Mouse (Mus musculus): ENCODE measurements around the gene Slc4a4. TPM values are rescaled to one million over a fixed set of nuclear protein-coding genes. Genes with fewer than 3 reads are reported as not detected.

The Slc4a4 gene
- total and polyA plus RNA-seq, 2 experiments from 2014 or later: 4.4 to 10.6 TPM

DNA sequence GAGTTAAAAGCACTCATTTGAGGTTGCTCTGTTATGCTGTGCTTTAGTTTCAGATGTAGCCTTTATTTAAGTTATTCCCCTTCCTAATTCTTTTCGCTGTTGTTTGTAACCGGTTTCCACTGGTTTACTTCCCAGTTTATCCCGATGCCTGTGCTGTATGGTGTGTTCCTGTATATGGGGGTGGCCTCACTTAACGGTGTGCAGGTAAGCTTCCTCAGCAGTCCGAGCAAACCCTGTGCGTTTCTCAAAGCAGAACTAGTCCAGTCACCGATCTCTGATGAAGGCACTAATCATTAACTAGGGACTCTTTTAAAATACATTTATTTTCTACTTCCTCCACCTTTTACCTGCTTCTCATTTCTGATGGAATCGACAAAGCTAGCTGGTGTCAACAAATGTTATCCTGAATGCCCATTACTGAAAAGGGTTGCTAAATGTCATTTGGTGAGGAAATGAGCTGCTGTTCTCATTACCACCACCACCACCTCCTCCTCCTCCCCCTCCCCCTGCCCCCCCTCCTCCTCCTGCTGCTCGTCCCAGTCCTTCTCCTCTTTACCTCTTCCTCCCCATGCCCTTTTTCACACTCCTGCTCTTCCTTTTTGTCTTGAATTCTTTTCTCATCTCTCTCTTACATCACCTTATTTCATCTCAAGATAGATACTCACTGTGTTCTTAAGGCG is 336.6 kb downstream of the Slc4a4 start:
- 52% methylated on average over 10 of the region's 10 CpGs for WGBS
- Histone ChIP-seq H3K36me3 (replicated peaks; ENCODE audit: control insufficient read depth, insufficient read depth, low read length) (peaks cover 10% of the 10 kb centered on the region), H3K4me2 (ENCODE audit: low read depth, low read length) (no peak overlapping the region), H3K9me3 (replicated peaks; ENCODE audit: control insufficient read depth, low read length) (no peaks in the 10 kb centered on the region), H3K9ac (replicated peaks; ENCODE audit: low read depth, low read length) (no peak overlapping the region), H3K4me3 (ENCODE audit: low read depth, low read length) (no peak overlapping the region), H3K4me1 (ENCODE audit: control insufficient read depth, insufficient read depth) (no peaks in the 10 kb centered on the region), H3K27me3 (ENCODE audit: control insufficient read depth, insufficient read depth, low read length) (no peaks in the 10 kb centered on the region), H3K27ac (ENCODE audit: low read depth) (no peak overlapping the region)
- DNase-seq (ENCODE audit: low spot score) (no peak), ATAC-seq (ENCODE audit: insufficient read depth, low read depth) (no peak)
- TF ChIP-seq CTCF (IDR thresholded peaks at IDR 0.05; ENCODE audit: low read depth) (no peak), EP300 (IDR thresholded peaks at IDR 0.05; ENCODE audit: low read depth) (no peak)

DNA sequence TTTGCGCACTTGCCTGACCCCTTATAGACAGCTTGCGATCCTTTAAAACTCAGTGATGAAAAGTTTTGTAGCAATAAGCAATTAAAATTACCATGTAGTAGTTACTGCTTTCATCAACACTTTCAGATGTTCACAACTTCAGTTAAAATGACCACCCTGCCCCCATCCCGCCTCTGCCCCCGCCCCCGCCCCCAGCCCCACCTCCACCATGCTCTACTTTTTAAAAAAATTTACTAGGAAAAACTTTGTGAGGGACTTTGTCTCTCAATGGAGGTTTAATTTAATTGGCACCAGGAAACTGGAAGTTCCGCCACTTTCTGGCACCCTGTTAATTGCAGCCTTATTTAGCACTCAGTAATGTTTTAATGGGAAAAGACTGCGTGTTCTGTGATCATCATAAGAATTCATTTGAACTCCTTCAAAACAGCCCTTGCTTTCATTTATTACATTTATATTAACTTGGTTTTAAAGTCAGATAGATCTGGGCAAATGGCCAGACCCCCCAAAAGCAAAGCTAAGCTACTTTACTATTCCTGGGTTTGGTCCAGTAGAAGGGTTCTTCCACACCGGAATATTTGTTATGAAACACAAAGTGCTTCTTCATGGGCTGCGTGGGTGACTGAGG is 337.2 kb downstream of the Slc4a4 start:
- WGBS: 67% methylated on average over 9 of the region's 9 CpGs

DNA sequence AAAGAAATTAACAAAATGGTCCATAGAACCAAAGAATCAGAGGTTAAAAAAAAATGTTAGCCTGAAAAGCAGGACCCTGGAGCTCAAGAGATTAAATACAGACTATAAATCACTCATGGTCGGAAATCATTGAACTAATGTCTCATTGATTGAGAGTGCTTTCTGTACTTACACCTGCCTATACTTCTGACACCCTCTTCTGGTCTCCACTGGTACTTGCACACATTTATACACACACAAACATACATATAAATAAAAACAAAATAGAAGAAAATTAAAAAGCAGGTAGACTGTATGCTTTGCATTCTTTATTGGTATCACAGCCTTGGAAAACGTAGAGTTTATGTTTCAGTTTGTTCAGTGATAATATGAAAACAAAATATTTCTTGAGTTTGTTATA is 341.3 kb downstream of the Slc4a4 start:
- no peak for DNase-seq (ENCODE audit: low spot score)
- H3K4me3 ChIP-seq (ENCODE audit: low read depth, low read length): no peak overlapping the region
- WGBS: 89% methylated on average over 2 of the region's 2 CpGs
- H3K9me3 ChIP-seq (replicated peaks; ENCODE audit: control insufficient read depth, low read length): no peaks in the 10 kb centered on the region
- H3K36me3 ChIP-seq (replicated peaks; ENCODE audit: control insufficient read depth, insufficient read depth, low read length): peaks cover 18% of the 10 kb centered on the region
- no peak overlapping the region for H3K27ac ChIP-seq (ENCODE audit: low read depth)
- H3K4me1 ChIP-seq (ENCODE audit: control insufficient read depth, insufficient read depth): no peaks in the 10 kb centered on the region
- no peak overlapping the region for H3K9ac ChIP-seq (replicated peaks; ENCODE audit: low read depth, low read length)
- TF ChIP-seq EP300 (IDR thresholded peaks at IDR 0.05; ENCODE audit: low read depth) (no peak), CTCF (IDR thresholded peaks at IDR 0.05; ENCODE audit: low read depth) (no peak)
- H3K4me2 ChIP-seq (ENCODE audit: low read depth, low read length): no peak overlapping the region
- ATAC-seq (ENCODE audit: insufficient read depth, low read depth): no peak
- H3K27me3 ChIP-seq (ENCODE audit: control insufficient read depth, insufficient read depth, low read length): no peaks in the 10 kb centered on the region

More for the DNA sequence above, 337.2 kb downstream of the Slc4a4 start:
- Histone ChIP-seq H3K4me3 (ENCODE audit: low read depth, low read length) (no peak overlapping the region), H3K9me3 (replicated peaks; ENCODE audit: control insufficient read depth, low read length) (no peaks in the 10 kb centered on the region), H3K4me1 (ENCODE audit: control insufficient read depth, insufficient read depth) (no peaks in the 10 kb centered on the region), H3K27me3 (ENCODE audit: control insufficient read depth, insufficient read depth, low read length) (no peaks in the 10 kb centered on the region), H3K9ac (replicated peaks; ENCODE audit: low read depth, low read length) (no peak overlapping the region), H3K4me2 (ENCODE audit: low read depth, low read length) (no peak overlapping the region), H3K27ac (ENCODE audit: low read depth) (no peak overlapping the region), H3K36me3 (replicated peaks; ENCODE audit: control insufficient read depth, insufficient read depth, low read length) (peaks cover 12% of the 10 kb centered on the region)
- TF ChIP-seq EP300 (IDR thresholded peaks at IDR 0.05; ENCODE audit: low read depth): no peak
- ATAC-seq (ENCODE audit: insufficient read depth, low read depth): no peak
- no peak for DNase-seq (ENCODE audit: low spot score)

DNA sequence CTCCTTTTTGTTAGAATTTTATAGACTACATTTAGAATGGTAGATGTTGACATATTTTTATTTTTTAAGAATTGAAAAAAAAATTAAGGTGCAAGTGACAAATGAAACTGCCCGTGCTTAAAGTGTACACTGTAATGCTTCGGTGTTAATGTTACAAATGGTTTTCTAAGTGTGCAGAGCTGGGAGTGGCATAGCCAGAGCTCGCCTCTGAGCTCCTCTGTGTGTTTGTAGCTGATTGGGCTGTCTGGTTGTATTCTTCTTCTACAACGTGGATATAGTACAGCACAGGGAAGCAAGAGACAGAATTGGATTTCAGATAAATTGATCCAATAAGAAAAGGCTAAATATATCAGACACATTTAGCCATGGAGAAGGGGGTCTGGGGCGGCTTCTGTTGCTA is 343.0 kb downstream of the Slc4a4 start:
- H3K9ac ChIP-seq (replicated peaks; ENCODE audit: low read depth, low read length): no peak overlapping the region
- H3K9me3 ChIP-seq (replicated peaks; ENCODE audit: control insufficient read depth, low read length): no peaks in the 10 kb centered on the region
- no peak overlapping the region for H3K27ac ChIP-seq (ENCODE audit: low read depth)
- TF ChIP-seq CTCF (IDR thresholded peaks at IDR 0.05; ENCODE audit: low read depth): no peak
- TF ChIP-seq EP300 (IDR thresholded peaks at IDR 0.05; ENCODE audit: low read depth): no peak
- H3K36me3 ChIP-seq (replicated peaks; ENCODE audit: control insufficient read depth, insufficient read depth, low read length): peaks cover 18% of the 10 kb centered on the region
- WGBS: 77% methylated on average over 5 of the region's 5 CpGs
- no peak overlapping the region for H3K4me3 ChIP-seq (ENCODE audit: low read depth, low read length)
- no peak for ATAC-seq (ENCODE audit: insufficient read depth, low read depth)
- no peak for DNase-seq (ENCODE audit: low spot score)
- no peak overlapping the region for H3K4me2 ChIP-seq (ENCODE audit: low read depth, low read length)
- no peaks in the 10 kb centered on the region for H3K27me3 ChIP-seq (ENCODE audit: control insufficient read depth, insufficient read depth, low read length)
- H3K4me1 ChIP-seq (ENCODE audit: control insufficient read depth, insufficient read depth): no peaks in the 10 kb centered on the region

DNA sequence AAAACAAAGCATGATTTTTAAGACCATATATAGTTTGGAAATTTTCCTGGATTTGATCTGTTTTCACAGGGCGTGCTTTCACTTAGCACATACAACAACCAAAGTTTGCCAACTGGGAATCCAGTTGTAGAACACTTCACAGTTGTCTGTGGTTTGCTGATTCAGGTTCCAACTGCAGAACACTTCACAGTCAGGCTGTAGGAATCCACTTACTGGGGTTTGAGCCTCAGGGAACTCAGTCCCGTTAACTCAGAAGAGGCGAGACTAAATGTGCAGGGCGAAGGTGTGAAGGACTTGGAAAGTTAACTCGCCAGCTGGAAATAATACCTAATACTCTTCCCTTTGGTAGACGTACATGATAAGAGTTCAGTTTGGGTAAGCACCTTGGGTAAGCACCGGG is 345.7 kb downstream of the Slc4a4 start:
- no peak for ATAC-seq (ENCODE audit: insufficient read depth, low read depth)
- Histone ChIP-seq H3K9ac (replicated peaks; ENCODE audit: low read depth, low read length) (no peak overlapping the region), H3K9me3 (replicated peaks; ENCODE audit: control insufficient read depth, low read length) (no peaks in the 10 kb centered on the region), H3K27ac (ENCODE audit: low read depth) (no peak overlapping the region), H3K4me1 (ENCODE audit: control insufficient read depth, insufficient read depth) (no peaks in the 10 kb centered on the region), H3K4me3 (ENCODE audit: low read depth, low read length) (no peak overlapping the region), H3K36me3 (replicated peaks; ENCODE audit: control insufficient read depth, insufficient read depth, low read length) (0 out of 2 replicates have a peak, but pooled peaks cover 8% of the 10 kb centered on the region), H3K4me2 (ENCODE audit: low read depth, low read length) (no peak overlapping the region), H3K27me3 (ENCODE audit: control insufficient read depth, insufficient read depth, low read length) (no peaks in the 10 kb centered on the region)
- no peak for DNase-seq (ENCODE audit: low spot score)
- no peak for TF ChIP-seq EP300 (IDR thresholded peaks at IDR 0.05; ENCODE audit: low read depth)
- TF ChIP-seq CTCF (IDR thresholded peaks at IDR 0.05; ENCODE audit: low read depth): no peak
- 67% methylated on average over 7 of the region's 7 CpGs for WGBS
